Mouse (Mus musculus) cerebellum, adult 2 months (tissue): ENCODE data around the gene Skap2.

Source experiments
- CTCF ChIP-seq: fragments of 200-500 bp; IDR thresholded peaks from 2 replicates; pipeline ENCODE4 v1.5.1; 2011; ENCODE audit warnings: low read depth, mild to moderate bottlenecking, control low read depth, low read length, moderate library complexity, borderline replicate concordance; ENCODE audit not compliant: insufficient read depth
- POLR2A ChIP-seq: fragments of 200-500 bp; IDR thresholded peaks from 2 replicates; pipeline ENCODE4 v1.6.1; 2011; ENCODE audit warnings: low read length, control low read depth, borderline replicate concordance; ENCODE audit not compliant: insufficient read depth

DNA sequence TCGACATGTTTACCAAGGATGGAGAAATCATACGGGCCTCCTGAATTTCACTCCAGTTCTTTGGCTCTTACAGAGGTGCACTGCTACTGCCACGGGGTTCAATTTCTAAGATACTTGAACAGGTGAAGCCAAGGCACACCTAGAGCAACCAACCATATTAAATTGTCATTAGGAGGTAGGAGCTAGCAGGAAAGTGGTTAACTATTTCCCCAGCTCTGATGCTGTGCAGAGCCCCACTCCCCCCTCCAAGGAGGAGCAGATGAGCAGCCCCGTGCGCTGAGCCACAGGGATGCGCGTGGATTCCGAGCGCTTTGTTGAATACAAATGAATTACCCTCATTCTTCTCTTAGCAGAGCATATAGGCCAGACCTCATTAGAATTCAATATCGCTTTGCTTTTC, 162.8 kb downstream of the Skap2 start:
- TF ChIP-seq CTCF (no peak), POLR2A (no peak)
